Mouse (Mus musculus) embryonic facial prominence, embryonic 12.5 days (tissue): ENCODE results near the gene Cntd1. TPM values are rescaled to one million over a fixed set of nuclear protein-coding genes. Genes with fewer than 3 reads are reported as not detected.
A peak's percentile ranks its signal among the peaks of the same experiment; 100 is the strongest.
"Not testable (repeated sequence)": the region's sequence is repeated elsewhere in the genome, so short reads cannot be mapped to it uniquely, and the experiment has no call there.

Source experiments
- ATAC-seq: fragments of 200-750 bp; cut with Nextera tagmentation; 2 replicates; pipeline ENCODE4 v1.8.0; 2017; ENCODE audit not compliant: insufficient number of reproducible peaks, insufficient read depth, low FRiP score, low TSS enrichment
- H3K27ac ChIP-seq: fragments of 300-500 bp; sonication (generic); 2 replicates; pipeline ENCODE4 v1.5.1; 2016; ENCODE audit warnings: mild to moderate bottlenecking
- H3K27me3 ChIP-seq: fragments of 300-500 bp; sonication (generic); 2 replicates; pipeline ENCODE4 v1.6.1; 2016; ENCODE audit warnings: mild to moderate bottlenecking, moderate library complexity
- H3K36me3 ChIP-seq: fragments of 300-500 bp; sonication (generic); 2 replicates; pipeline ENCODE4 v1.6.1; 2016; ENCODE audit warnings: mild to moderate bottlenecking
- H3K4me1 ChIP-seq: fragments of 300-500 bp; sonication (generic); 2 replicates; pipeline ENCODE4 v1.6.1; 2016
- H3K4me2 ChIP-seq: fragments of 300-500 bp; sonication (generic); replicated peaks from 2 replicates; pipeline ENCODE4 v1.6.1; 2016; ENCODE audit warnings: mild to moderate bottlenecking, moderate library complexity
- H3K4me3 ChIP-seq: fragments of 300-500 bp; sonication (generic); 2 replicates; pipeline ENCODE4 v1.5.1; 2016; ENCODE audit warnings: mild to moderate bottlenecking
- H3K9ac ChIP-seq: fragments of 300-500 bp; sonication (generic); 2 replicates; pipeline ENCODE4 v1.6.1; 2016; ENCODE audit warnings: mild to moderate bottlenecking, moderate library complexity
- H3K9me3 ChIP-seq: fragments of 300-500 bp; sonication (generic); 2 replicates; pipeline ENCODE4 v1.6.1; 2016; ENCODE audit warnings: mild to moderate bottlenecking, moderate library complexity
- WGBS: fragments of 180-500 bp; shearing (Covaris S2); methylation state at CpG from one replicate; pipeline ENCODE4 v1.1.7; 2016; 5-methylcytosine and 5-hydroxymethylcytosine counted together
- polyA plus RNA-seq: library from polyadenylated mRNA; unstranded; fragments of >200 nt; fragmentation: Nextera tagmentation; extraction: Ambion mirVana; gene quantifications from 2 replicates; pipeline ENCODE4 v1.2.1, GENCODE M21; 2016

Cntd1 gene
- polyA plus RNA-seq, 1 experiment from 2014 or later: 2.0 TPM

- H3K36me3 ChIP-seq: peaks cover 53% of the 10 kb centered on the region
- not testable (repeated sequence) for H3K27me3 ChIP-seq, H3K9ac ChIP-seq, H3K4me2 ChIP-seq, H3K4me3 ChIP-seq, H3K27ac ChIP-seq, ATAC-seq, H3K4me1 ChIP-seq, H3K9me3 ChIP-seq
- 91% methylated on average over 11 of the region's 11 CpGs for whole genome bisulfite sequencing
Measured at GRCm38 (mm10) chr11:101325201-101325600, 46.4 kb downstream of the Cntd1 start.

GRCm38 (mm10) chr11:101326147-101326546 lies 47.3 kb downstream of the Cntd1 start:
- no peak overlapping the region for H3K4me2 ChIP-seq
- 84% methylated on average over 11 of the region's 11 CpGs for WGBS
- H3K9ac ChIP-seq: no peak overlapping the region
- H3K9me3 ChIP-seq: no peaks in the 10 kb centered on the region
- no peak overlapping the region for H3K27ac ChIP-seq
- no peak overlapping the region for H3K4me3 ChIP-seq
- peaks cover 45% of the 10 kb centered on the region for H3K36me3 ChIP-seq
- ATAC-seq: no peak
- no peaks in the 10 kb centered on the region; the same call in 1 of the 2 replicates for H3K4me1 ChIP-seq
- no peaks in the 10 kb centered on the region for H3K27me3 ChIP-seq

GRCm38 (mm10) chr11:101327311-101327710 lies 48.5 kb downstream of the Cntd1 start:
- no peak overlapping the region for H3K4me2 ChIP-seq
- H3K27me3 ChIP-seq: no peaks in the 10 kb centered on the region
- H3K36me3 ChIP-seq: peaks cover 33% of the 10 kb centered on the region
- H3K9ac ChIP-seq: no peak overlapping the region
- H3K27ac ChIP-seq: no peak overlapping the region
- no peak for ATAC-seq
- H3K9me3 ChIP-seq: no peaks in the 10 kb centered on the region
- 64% methylated on average over 3 of the region's 3 CpGs for WGBS
- H3K4me1 ChIP-seq: no peaks in the 10 kb centered on the region; the same call in 1 of the 2 replicates
- no peak overlapping the region for H3K4me3 ChIP-seq

- Histone ChIP-seq H3K4me2 (no peak overlapping the region), H3K4me3 (no peak overlapping the region), H3K9ac (no peak overlapping the region), H3K9me3 (no peaks in the 10 kb centered on the region), H3K27ac (no peak overlapping the region), H3K27me3 (no peaks in the 10 kb centered on the region), H3K4me1 (peaks cover 2% of the 10 kb centered on the region), H3K36me3 (peaks cover 22% of the 10 kb centered on the region)
- 85% methylated on average over 6 of the region's 6 CpGs for WGBS
- ATAC-seq: no peak
Measured at GRCm38 (mm10) chr11:101328941-101329635, 50.3 kb downstream of the Cntd1 start.

- no peaks in the 10 kb centered on the region for H3K27me3 ChIP-seq
- H3K4me3 ChIP-seq: no peak within 1 kb of the TSS
- no peak for ATAC-seq
- peaks cover 8% of the 10 kb centered on the region for H3K4me1 ChIP-seq
- H3K36me3 ChIP-seq: peaks cover 8% of the 10 kb centered on the region
- no peaks in the 10 kb centered on the region for H3K9me3 ChIP-seq
- no peak within 1 kb of the TSS for H3K9ac ChIP-seq
- no peak within 1 kb of the TSS for H3K4me2 ChIP-seq
- 78% methylated on average over 7 of the region's 7 CpGs for WGBS
- H3K27ac ChIP-seq: no peak within 1 kb of the TSS
Measured at GRCm38 (mm10) chr11:101330371-101330924, 51.6 kb downstream of the Cntd1 start, which contains the start of gene Aoc3. Gene Aoc3, plus strand, starts transcription at chr11:101330605.

- not testable (repeated sequence) for H3K9ac ChIP-seq, H3K9me3 ChIP-seq, H3K27me3 ChIP-seq, ATAC-seq, H3K27ac ChIP-seq, H3K4me2 ChIP-seq, H3K4me1 ChIP-seq, H3K36me3 ChIP-seq, H3K4me3 ChIP-seq
- WGBS: 75% methylated on average over 6 of the region's 6 CpGs
Measured at GRCm38 (mm10) chr11:101330961-101331360, 52.1 kb downstream of the Cntd1 start.

GRCm38 (mm10) chr11:101332537-101332936 lies 53.7 kb downstream of the Cntd1 start:
- Histone ChIP-seq H3K9me3 (no peaks in the 10 kb centered on the region), H3K4me2 (no peak overlapping the region), H3K4me3 (no peak overlapping the region), H3K27me3 (no peaks in the 10 kb centered on the region), H3K27ac (no peak overlapping the region), H3K9ac (no peak overlapping the region), H3K4me1 (peaks cover 11% of the 10 kb centered on the region), H3K36me3 (no peaks in the 10 kb centered on the region; the same call in 1 of the 2 replicates)
- no peak for ATAC-seq
- WGBS: 77% methylated on average over 3 of the region's 3 CpGs

GRCm38 (mm10) chr11:101334023-101334422 lies 55.2 kb downstream of the Cntd1 start:
- peaks cover 18% of the 10 kb centered on the region for H3K4me1 ChIP-seq
- 19% methylated on average over 10 of the region's 10 CpGs for WGBS
- no peak overlapping the region for H3K4me2 ChIP-seq
- H3K27ac ChIP-seq: no peak overlapping the region
- H3K9ac ChIP-seq: no peak overlapping the region
- no peak for ATAC-seq
- no peaks in the 10 kb centered on the region; the same call in 1 of the 2 replicates for H3K36me3 ChIP-seq
- no peaks in the 10 kb centered on the region for H3K27me3 ChIP-seq
- no peak overlapping the region for H3K4me3 ChIP-seq
- no peaks in the 10 kb centered on the region for H3K9me3 ChIP-seq

GRCm38 (mm10) chr11:101334516-101334915 lies 55.7 kb downstream of the Cntd1 start:
- WGBS: 3% methylated on average over 6 of the region's 6 CpGs
- Histone ChIP-seq H3K27me3 (no peaks in the 10 kb centered on the region), H3K36me3 (no peaks in the 10 kb centered on the region), H3K4me2 (no peak overlapping the region), H3K4me3 (no peak overlapping the region), H3K4me1 (peaks cover 18% of the 10 kb centered on the region), H3K9ac (no peak overlapping the region), H3K9me3 (no peaks in the 10 kb centered on the region), H3K27ac (no peak overlapping the region)
- ATAC-seq: no peak

GRCm38 (mm10) chr11:101335685-101336084 lies 56.9 kb downstream of the Cntd1 start:
- Histone ChIP-seq H3K4me2 (no peak overlapping the region), H3K9ac (no peak overlapping the region), H3K36me3 (no peaks in the 10 kb centered on the region), H3K4me3 (no peak overlapping the region), H3K9me3 (no peaks in the 10 kb centered on the region), H3K27me3 (no peaks in the 10 kb centered on the region), H3K4me1 (peaks cover 18% of the 10 kb centered on the region), H3K27ac (no peak overlapping the region)
- 87% methylated on average over 9 of the region's 9 CpGs for WGBS
- ATAC-seq: no peak

GRCm38 (mm10) chr11:101338123-101338760 lies 59.4 kb downstream of the Cntd1 start:
- H3K9me3 ChIP-seq: no peaks in the 10 kb centered on the region
- H3K27me3 ChIP-seq: no peaks in the 10 kb centered on the region
- H3K4me2 ChIP-seq: peak overlapping the region; percentile 53
- no peak overlapping the region for H3K9ac ChIP-seq
- ATAC-seq: peak; percentile 88
- H3K36me3 ChIP-seq: no peaks in the 10 kb centered on the region
- H3K4me3 ChIP-seq: peak overlapping the region; percentile 32
- peaks cover 18% of the 10 kb centered on the region for H3K4me1 ChIP-seq
- WGBS: under 1% methylated on average over 9 of the region's 9 CpGs
- H3K27ac ChIP-seq: peak overlapping the region; percentile 84
